Mouse (Mus musculus) heart, embryonic 16.5 days (tissue): ENCODE measurements around the gene Gm42517. TPM values are rescaled to one million over a fixed set of nuclear protein-coding genes. Genes with fewer than 3 reads are reported as not detected.

Experiments
- ATAC-seq: fragments of 200-750 bp; cut with Nextera tagmentation; replicated peaks from 2 replicates; pipeline ENCODE4 v1.8.0; 2017; ENCODE audit warnings: moderate number of reproducible peaks; ENCODE audit not compliant: insufficient read depth, low FRiP score; ENCODE audit errors: extremely low read depth
- H3K27ac ChIP-seq: fragments of 300-500 bp; sonication (generic); 2 replicates; pipeline ENCODE4 v1.5.1; 2014; ENCODE audit warnings: mild to moderate bottlenecking, low read length, control low read depth, moderate library complexity
- H3K27me3 ChIP-seq: fragments of 300-500 bp; sonication (generic); 2 replicates; pipeline ENCODE4 v1.6.1; 2014; ENCODE audit warnings: low read length, mixed read lengths; ENCODE audit not compliant: control insufficient read depth, insufficient read depth
- H3K36me3 ChIP-seq: fragments of 300-500 bp; sonication (generic); 2 replicates; pipeline ENCODE4 v1.6.1; 2014; ENCODE audit not compliant: control insufficient read depth, insufficient read depth
- H3K4me1 ChIP-seq: fragments of 300-500 bp; sonication (generic); 2 replicates; pipeline ENCODE4 v1.6.1; 2014; ENCODE audit warnings: low read length, mixed read lengths; ENCODE audit not compliant: control insufficient read depth, insufficient read depth
- H3K4me2 ChIP-seq: fragments of 300-500 bp; sonication (generic); 2 replicates; pipeline ENCODE4 v1.6.1; 2014; ENCODE audit warnings: low read depth, mild to moderate bottlenecking, control low read depth, low read length
- H3K4me3 ChIP-seq: fragments of 300-500 bp; sonication (generic); 2 replicates; pipeline ENCODE4 v1.5.1; 2014; ENCODE audit warnings: mild to moderate bottlenecking, control low read depth, low read length
- H3K9ac ChIP-seq: fragments of 300-500 bp; sonication (generic); 2 replicates; pipeline ENCODE4 v1.6.1; 2014; ENCODE audit warnings: low read length, control low read depth
- H3K9me3 ChIP-seq: fragments of 300-500 bp; sonication (generic); replicated peaks from 2 replicates; pipeline ENCODE4 v1.6.1; 2016; ENCODE audit warnings: low read length; ENCODE audit not compliant: control insufficient read depth
- WGBS: fragments of 180-500 bp; shearing (Covaris S2); extraction: QIAGEN DNeasy Blood & Tissue Kit; methylation state at CpG from one replicate; pipeline ENCODE4 v1.1.7; 2014; 5-methylcytosine and 5-hydroxymethylcytosine counted together
- polyA plus RNA-seq: library from polyadenylated mRNA; unstranded; fragments of >200 nt; fragmentation: Nextera tagmentation; extraction: Ambion mirVana; gene quantifications from 2 replicates; pipeline ENCODE4 v1.2.1, GENCODE M21; 2015

Gm42517 gene
- polyA plus RNA-seq, 1 experiment from 2014 or later, result not detected

GRCm38 (mm10) chr5:108362330-108362729 lies 5.4 kb downstream of the Gm42517 start:
- no peak overlapping the region for H3K4me2 ChIP-seq

GRCm38 (mm10) chr5:108360211-108360610 lies 7.5 kb downstream of the Gm42517 start:
- no peak overlapping the region for H3K9ac ChIP-seq
- H3K4me2 ChIP-seq, result no peak overlapping the region
- H3K27me3 ChIP-seq, result peaks cover 24% of the 10 kb centered on the region
- no peaks in the 10 kb centered on the region for H3K4me1 ChIP-seq
- no peaks in the 10 kb centered on the region for H3K36me3 ChIP-seq
- no peak overlapping the region for H3K4me3 ChIP-seq
- no peak for ATAC-seq
- no peak overlapping the region for H3K27ac ChIP-seq
- 69% methylated on average over 4 of the region's 4 CpGs for WGBS
- H3K9me3 ChIP-seq, result no peaks in the 10 kb centered on the region

More at GRCm38 (mm10) chr5:108362330-108362729, 5.4 kb downstream of the Gm42517 start:
- H3K4me3 ChIP-seq, result no peak overlapping the region
- H3K27me3 ChIP-seq, result peaks cover 43% of the 10 kb centered on the region
- peaks cover 8% of the 10 kb centered on the region for H3K4me1 ChIP-seq
- no peaks in the 10 kb centered on the region for H3K9me3 ChIP-seq
- ATAC-seq, result no peak
- no peak overlapping the region for H3K27ac ChIP-seq
- WGBS, result 30% methylated on average over 3 of the region's 3 CpGs
- no peak overlapping the region for H3K9ac ChIP-seq
- H3K36me3 ChIP-seq, result no peaks in the 10 kb centered on the region

- ATAC-seq, result no peak
- WGBS, result 82% methylated on average over 9 of the region's 9 CpGs
- Histone ChIP-seq H3K9me3 (no peaks in the 10 kb centered on the region), H3K4me3 (no peak overlapping the region), H3K4me2 (no peak overlapping the region), H3K36me3 (no peaks in the 10 kb centered on the region), H3K27me3 (peaks cover 17% of the 10 kb centered on the region), H3K9ac (no peak overlapping the region), H3K4me1 (no peaks in the 10 kb centered on the region), H3K27ac (no peak overlapping the region)
Observed at GRCm38 (mm10) chr5:108359491-108359890, 8.2 kb downstream of the Gm42517 start.

DNA sequence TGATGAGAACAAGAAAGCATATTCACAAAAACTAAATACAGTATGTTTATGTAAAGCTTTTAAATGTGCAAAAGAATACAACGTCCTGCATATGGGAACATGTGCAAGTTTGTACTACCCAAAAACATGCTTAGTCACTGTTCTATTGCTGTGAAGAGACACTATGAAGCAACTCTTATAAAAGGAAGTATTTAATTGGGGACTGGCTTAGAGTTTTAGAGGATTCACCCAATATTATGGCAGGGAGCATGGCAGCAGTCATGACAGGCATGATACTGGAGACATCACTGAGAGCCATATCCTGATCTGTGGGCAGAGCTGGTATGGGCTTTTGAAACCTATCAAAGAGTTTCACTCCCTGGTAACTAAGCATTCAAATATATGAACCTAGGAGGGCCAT lies 9.9 kb downstream of the Gm42517 start:
- Histone ChIP-seq H3K9ac (no peak overlapping the region), H3K4me1 (no peaks in the 10 kb centered on the region), H3K4me2 (no peak overlapping the region), H3K36me3 (no peaks in the 10 kb centered on the region), H3K27me3 (peaks cover 2% of the 10 kb centered on the region; the same call in 1 of the 2 replicates), H3K4me3 (no peak overlapping the region), H3K9me3 (no peaks in the 10 kb centered on the region), H3K27ac (no peak overlapping the region)
- 88% methylated on average over 1 of the region's 1 CpGs for WGBS
- ATAC-seq, result no peak

DNA sequence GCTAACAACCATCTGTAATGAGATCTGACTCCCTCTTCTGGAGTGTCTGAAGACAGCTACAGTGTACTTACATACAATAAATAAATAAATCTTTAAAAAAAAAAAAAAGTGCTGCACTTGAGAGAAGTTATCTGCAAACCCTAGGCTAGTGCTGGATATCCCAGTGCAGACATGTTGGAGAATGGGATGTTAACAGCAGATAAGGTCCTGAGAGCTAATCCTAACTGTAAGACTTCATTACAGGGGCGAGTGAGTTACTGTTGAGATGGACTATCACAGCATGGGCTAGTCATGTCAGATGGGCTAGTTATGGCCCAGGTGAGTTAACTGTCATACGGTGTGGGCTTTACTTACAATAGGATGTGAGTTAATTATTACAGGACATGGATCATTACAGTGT lies 13.7 kb downstream of the Gm42517 start:
- Histone ChIP-seq H3K4me1 (no peaks in the 10 kb centered on the region), H3K4me2 (no peak overlapping the region), H3K27ac (no peak overlapping the region), H3K4me3 (no peak overlapping the region), H3K27me3 (no peaks in the 10 kb centered on the region), H3K9ac (no peak overlapping the region), H3K9me3 (no peaks in the 10 kb centered on the region), H3K36me3 (peaks cover 7% of the 10 kb centered on the region)
- ATAC-seq, result no peak
- 78% methylated on average over 2 of the region's 2 CpGs for WGBS

GRCm38 (mm10) chr5:108349511-108350148 lies 18.1 kb downstream of the Gm42517 start:
- Histone ChIP-seq H3K4me3 (no peak overlapping the region), H3K9ac (no peak overlapping the region), H3K9me3 (no peaks in the 10 kb centered on the region), H3K27me3 (no peaks in the 10 kb centered on the region), H3K36me3 (peaks cover 13% of the 10 kb centered on the region), H3K4me2 (no peak overlapping the region), H3K27ac (no peak overlapping the region), H3K4me1 (0 out of 2 replicates have a peak, but pooled peaks cover 2% of the 10 kb centered on the region)
- ATAC-seq, result no peak
- 93% methylated on average over 9 of the region's 9 CpGs for WGBS

- WGBS, result 73% methylated on average over 6 of the region's 6 CpGs
- Histone ChIP-seq H3K27ac (no peak overlapping the region), H3K4me3 (no peak overlapping the region), H3K4me1 (0 out of 2 replicates have a peak, but pooled peaks cover 2% of the 10 kb centered on the region), H3K27me3 (no peaks in the 10 kb centered on the region), H3K9ac (no peak overlapping the region), H3K9me3 (no peaks in the 10 kb centered on the region), H3K4me2 (no peak overlapping the region), H3K36me3 (peaks cover 15% of the 10 kb centered on the region)
- ATAC-seq, result no peak
Observed at GRCm38 (mm10) chr5:108347843-108348242, 19.9 kb downstream of the Gm42517 start.

DNA sequence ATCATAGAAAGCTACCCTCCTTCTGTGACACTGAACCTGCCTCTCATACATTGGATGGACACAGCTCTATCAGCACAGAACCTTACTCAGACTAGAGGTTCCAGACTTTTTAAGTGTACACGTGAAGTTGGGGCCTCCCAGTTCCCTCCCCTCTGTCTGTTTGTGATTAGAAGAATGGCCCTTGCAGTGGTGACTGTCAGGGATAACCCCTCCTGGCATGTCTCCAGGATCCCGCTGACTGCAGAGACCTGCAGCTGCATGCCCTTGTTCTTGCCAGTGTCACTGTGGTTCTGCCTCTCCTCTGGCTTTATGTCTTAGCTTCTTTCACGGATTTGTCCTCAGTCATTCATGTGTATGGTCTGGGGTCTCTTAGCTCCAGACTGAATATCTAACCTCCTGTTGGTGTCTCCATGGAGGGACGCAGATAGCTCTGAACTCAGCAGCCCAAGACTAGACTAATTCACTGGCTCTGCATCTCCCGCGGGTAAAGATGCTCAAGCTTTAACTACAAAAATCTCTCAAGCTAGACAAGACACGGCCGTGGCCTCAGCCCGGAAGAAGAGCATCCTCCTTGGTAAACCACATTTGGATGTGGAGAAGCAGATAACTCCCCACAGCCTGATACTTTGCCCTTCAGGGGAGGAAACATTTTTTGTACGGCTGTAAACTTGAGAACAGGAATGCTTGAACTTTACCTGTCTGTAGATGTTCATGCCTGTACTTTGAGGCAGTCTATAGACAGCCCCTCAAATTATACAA lies 22.2 kb downstream of the Gm42517 start:
- ATAC-seq, result no peak
- no peak overlapping the region for H3K4me3 ChIP-seq
- H3K4me1 ChIP-seq, result 0 out of 2 replicates have a peak, but pooled peaks cover 2% of the 10 kb centered on the region
- H3K4me2 ChIP-seq, result no peak overlapping the region
- H3K27ac ChIP-seq, result no peak overlapping the region
- WGBS, result 75% methylated on average over 10 of the region's 10 CpGs
- H3K9ac ChIP-seq, result no peak overlapping the region
- no peaks in the 10 kb centered on the region for H3K27me3 ChIP-seq
- H3K36me3 ChIP-seq, result peaks cover 15% of the 10 kb centered on the region
- H3K9me3 ChIP-seq, result no peaks in the 10 kb centered on the region

GRCm38 (mm10) chr5:108343680-108344170 lies 24.0 kb downstream of the Gm42517 start:
- no peak overlapping the region for H3K27ac ChIP-seq
- WGBS, result 88% methylated on average over 4 of the region's 4 CpGs
- no peaks in the 10 kb centered on the region for H3K9me3 ChIP-seq
- ATAC-seq, result no peak
- no peak overlapping the region for H3K4me3 ChIP-seq
- no peak overlapping the region for H3K9ac ChIP-seq
- 0 out of 2 replicates have a peak, but pooled peaks cover 2% of the 10 kb centered on the region for H3K4me1 ChIP-seq
- H3K27me3 ChIP-seq, result no peaks in the 10 kb centered on the region
- H3K36me3 ChIP-seq, result peaks cover 19% of the 10 kb centered on the region
- H3K4me2 ChIP-seq, result no peak overlapping the region
